Mouse (Mus musculus) MEL (cell line): ENCODE results near the gene Adar. TPM values are rescaled to one million over a fixed set of nuclear protein-coding genes. Genes with fewer than 3 reads are reported as not detected.

Source experiments
- DNase-seq: peaks from one replicate; pipeline ENCODE4 v3.0.0; 2011; ENCODE audit warnings: low read depth, low spot score
- H3K27ac ChIP-seq: 2 replicates; pipeline ENCODE4 v1.5.1; 2012; ENCODE audit warnings: low read depth, mild to moderate bottlenecking, control low read depth, low read length, moderate library complexity; ENCODE audit not compliant: control insufficient read depth
- H3K27me3 ChIP-seq, 2 experiments: fragments of 150-350 bp in 1 of 2; sonication (generic) in 1 of 2; 2 replicates each; pipeline ENCODE4 v1.6.1; 2012; ENCODE audit warnings: low read length in 2 of 2, mild to moderate bottlenecking in 2 of 2, improper control_type of control experiment in 1 of 2, moderate library complexity in 1 of 2; ENCODE audit not compliant: insufficient read depth in 2 of 2, control insufficient read depth in 1 of 2
- H3K36me3 ChIP-seq, 2 experiments: 2 replicates each; pipeline ENCODE4 v1.6.1; 2012 to 2014; ENCODE audit warnings: low read length in 2 of 2, improper control_type of control experiment in 1 of 2, inconsistent platforms in 1 of 2, mild to moderate bottlenecking in 1 of 2; ENCODE audit not compliant: insufficient read depth in 2 of 2, control insufficient read depth in 1 of 2
- H3K4me1 ChIP-seq, 2 experiments: fragments of 150-350 bp in 1 of 2; sonication (generic) in 1 of 2; 2 replicates each; pipeline ENCODE4 v1.6.1; 2012; ENCODE audit warnings: low read length in 2 of 2, improper control_type of control experiment in 1 of 2, mild to moderate bottlenecking in 1 of 2; ENCODE audit not compliant: insufficient read depth in 2 of 2, control insufficient read depth in 1 of 2
- H3K4me3 ChIP-seq, 2 experiments: fragments of 150-350 bp in 1 of 2; sonication (generic) in 1 of 2; 2 replicates each; pipeline ENCODE4 v1.5.1; 2012; ENCODE audit warnings: low read depth in 2 of 2, low read length in 2 of 2, mild to moderate bottlenecking in 2 of 2, moderate library complexity in 2 of 2, control low read depth in 1 of 2, improper control_type of control experiment in 1 of 2; ENCODE audit not compliant: control insufficient read depth in 1 of 2, insufficient read depth in 1 of 2
- H3K79me2 ChIP-seq: 2 replicates; pipeline ENCODE4 v1.6.1; 2012; ENCODE audit warnings: mild to moderate bottlenecking, low read length, moderate library complexity; ENCODE audit not compliant: control insufficient read depth, poor library complexity, insufficient read depth
- H3K9ac ChIP-seq: 2 replicates; pipeline ENCODE4 v1.6.1; 2012; ENCODE audit warnings: low read depth, mild to moderate bottlenecking, control low read depth, low read length, moderate library complexity; ENCODE audit not compliant: control insufficient read depth, poor library complexity, severe bottlenecking
- H3K9me3 ChIP-seq: fragments of 150-350 bp; sonication (generic); replicated peaks from 2 replicates; pipeline ENCODE4 v1.6.1; 2012; ENCODE audit warnings: mild to moderate bottlenecking, low read length, improper control_type of control experiment, moderate library complexity; ENCODE audit not compliant: insufficient read depth
- BHLHE40 ChIP-seq: IDR thresholded peaks from 2 replicates; pipeline ENCODE4 v1.6.1; 2012; ENCODE audit warnings: low read depth, mild to moderate bottlenecking, inconsistent platforms, low read length, improper control_type of control experiment, borderline replicate concordance
- CHD2 ChIP-seq: IDR thresholded peaks from 2 replicates; pipeline ENCODE4 v1.6.1; 2011; ENCODE audit warnings: low read length, improper control_type of control experiment
- E2F4 ChIP-seq: IDR thresholded peaks from 2 replicates; pipeline ENCODE4 v1.6.1; 2011; ENCODE audit warnings: low read depth, low read length, improper control_type of control experiment, borderline replicate concordance
- JUND ChIP-seq: IDR thresholded peaks from 2 replicates; pipeline ENCODE4 v1.6.1; 2011; ENCODE audit warnings: low read depth, mild to moderate bottlenecking, improper control_type of control experiment, low read length
- MAX ChIP-seq: IDR thresholded peaks from 2 replicates; pipeline ENCODE4 v1.6.1; 2011; ENCODE audit warnings: low read length, improper control_type of control experiment
- MAZ ChIP-seq: IDR thresholded peaks from 2 replicates; pipeline ENCODE4 v1.6.1; 2012; ENCODE audit warnings: low read depth, mild to moderate bottlenecking, inconsistent platforms, low read length, improper control_type of control experiment
- MEF2A ChIP-seq: IDR thresholded peaks from 2 replicates; pipeline ENCODE4 v1.6.1; 2014; ENCODE audit warnings: low read depth, mild to moderate bottlenecking, inconsistent platforms, low read length, improper control_type of control experiment; ENCODE audit not compliant: poor library complexity, insufficient replicate concordance, severe bottlenecking; ENCODE audit errors: extremely low read depth
- MXI1 ChIP-seq: IDR thresholded peaks from 2 replicates; pipeline ENCODE4 v1.6.1; 2011; ENCODE audit warnings: mild to moderate bottlenecking, low read depth, low read length, improper control_type of control experiment
- MYB ChIP-seq: IDR thresholded peaks from 2 replicates; pipeline ENCODE4 v1.6.1; 2011; ENCODE audit warnings: mild to moderate bottlenecking, low read depth, low read length, improper control_type of control experiment
- NELFE ChIP-seq: IDR thresholded peaks from 2 replicates; pipeline ENCODE4 v1.6.1; 2011; ENCODE audit warnings: low read depth, low read length, improper control_type of control experiment
- POLR2AphosphoS2 ChIP-seq: IDR thresholded peaks from 2 replicates; pipeline ENCODE4 v1.6.1; 2011; ENCODE audit warnings: low read length, improper control_type of control experiment
- SIN3A ChIP-seq: IDR thresholded peaks from 2 replicates; pipeline ENCODE4 v1.6.1; 2012; ENCODE audit warnings: low read length, improper control_type of control experiment, inconsistent platforms
- UBTF ChIP-seq: IDR thresholded peaks from 2 replicates; pipeline ENCODE4 v1.6.1; 2012; ENCODE audit warnings: low read depth, mild to moderate bottlenecking, inconsistent platforms, low read length, improper control_type of control experiment, moderate library complexity, borderline replicate concordance; ENCODE audit not compliant: insufficient read depth
- USF1 ChIP-seq: IDR thresholded peaks from 2 replicates; pipeline ENCODE4 v1.6.1; 2014; ENCODE audit warnings: low read depth, mild to moderate bottlenecking, inconsistent platforms, low read length, improper control_type of control experiment, moderate library complexity
- USF2 ChIP-seq, 2 experiments: IDR thresholded peaks; 2 replicates each; pipeline ENCODE4 v1.6.1; 2011 to 2012; ENCODE audit warnings: improper control_type of control experiment in 2 of 2, low read length in 2 of 2, borderline replicate concordance in 1 of 2, inconsistent platforms in 1 of 2, low read depth in 1 of 2, mild to moderate bottlenecking in 1 of 2; ENCODE audit not compliant: insufficient read depth in 1 of 2
- ZC3H11A ChIP-seq: IDR thresholded peaks from 2 replicates; pipeline ENCODE4 v1.6.1; 2012; ENCODE audit warnings: low read depth, mild to moderate bottlenecking, inconsistent platforms, low read length, improper control_type of control experiment
- ZMIZ1 ChIP-seq: IDR thresholded peaks from 2 replicates; pipeline ENCODE4 v1.6.1; 2012; ENCODE audit warnings: low read depth, mild to moderate bottlenecking, inconsistent platforms, low read length, improper control_type of control experiment, moderate library complexity
- ZNF384 ChIP-seq: IDR thresholded peaks from 2 replicates; pipeline ENCODE4 v1.6.1; 2012; ENCODE audit warnings: low read depth, mild to moderate bottlenecking, inconsistent platforms, low read length, improper control_type of control experiment
- polyA plus RNA-seq, 2 experiments: library from polyadenylated mRNA; stranded (reverse) in 1 of 2; unstranded in 1 of 2; fragments of >175 nt in 1 of 2; fragments of >200 nt in 1 of 2; gene quantifications; 2 replicates each; pipeline versions ENCODE4 v1.2.1 to v1.2.4; 2012; ENCODE audit warnings: low replicate concordance in 2 of 2, low read depth in 1 of 2; ENCODE audit not compliant: insufficient read length in 2 of 2, insufficient read depth in 1 of 2, missing spikeins in 1 of 2
- total RNA-seq: library from RNA; depleted of rRNA; stranded (reverse); fragments of 300-350 nt; gene quantifications from 2 replicates; pipeline ENCODE4 v1.2.3, GENCODE M21; 2012

Adar gene
- total and polyA plus RNA-seq, 3 experiments, result 26.7 to 124 (median 45.1) TPM

GRCm38 (mm10) chr3:89752307-89752706 lies 37.5 kb downstream of the Adar start:
- no peaks in the 10 kb centered on the region for H3K79me2 ChIP-seq
- no peak overlapping the region for H3K27ac ChIP-seq
- no peaks in the 10 kb centered on the region for H3K9me3 ChIP-seq
- H3K9ac ChIP-seq, result no peak overlapping the region
- TF ChIP-seq MXI1 (no peak), MYB (no peak), POLR2AphosphoS2 (no peak), CHD2 (no peak), MAX (no peak), ZNF384 (no peak), E2F4 (no peak), NELFE (no peak), MEF2A (no peak)
- no peaks in the 10 kb centered on the region for H3K27me3 ChIP-seq
- H3K4me1 ChIP-seq, result no peaks in the 10 kb centered on the region
- H3K4me3 ChIP-seq, result no peak overlapping the region
- DNase-seq, result peak; percentile 50
- H3K36me3 ChIP-seq, result no peaks in the 10 kb centered on the region; a peak in 1 of 4 replicates

- Histone ChIP-seq H3K36me3 (no peaks in the 10 kb centered on the region), H3K9me3 (no peaks in the 10 kb centered on the region), H3K9ac (no peak overlapping the region), H3K27me3 (no peaks in the 10 kb centered on the region), H3K79me2 (no peaks in the 10 kb centered on the region), H3K4me1 (no peaks in the 10 kb centered on the region), H3K4me3 (no peak overlapping the region), H3K27ac (no peak overlapping the region)
- no peak for TF ChIP-seq ZC3H11A
- no peak for TF ChIP-seq BHLHE40
- TF ChIP-seq USF1, result no peak
- TF ChIP-seq ZMIZ1, result no peak
- no peak for TF ChIP-seq MAZ
- no peak for TF ChIP-seq USF2 (IDR thresholded peaks at IDR 0.05; ENCODE audit: borderline replicate concordance in 1 of 2, insufficient read depth in 1 of 2, low read depth in 1 of 2, low read length in 2 of 2)
- TF ChIP-seq UBTF, result no peak
- no peak for TF ChIP-seq ZNF384
- no peak for TF ChIP-seq SIN3A
- TF ChIP-seq JUND, result no peak
- DNase-seq, result no peak
These were observed 40.5 kb downstream of the Adar start for GRCm38 (mm10) chr3:89755283-89755682.
